Mouse (Mus musculus): Measurements from ENCODE around the gene Lxn.

The Lxn gene

GRCm38 (mm10) chr3:67463450-67464372 is at the start of gene Lxn:
TSS of gene Lxn (minus strand) at chr3:67463926.
- peak; percentile 70 to 76 for DNase-seq (ENCODE audit: low spot score in 2 of 2)

- peak; percentile 75 to 91 for DNase-seq (ENCODE audit: low spot score in 2 of 2)
Measured at GRCm38 (mm10) chr3:67512807-67513206, 49.1 kb upstream of the Lxn start.

- peak; percentile 3 to 21 for DNase-seq (ENCODE audit: low spot score in 2 of 2)
Measured at GRCm38 (mm10) chr3:67508216-67508892, 44.6 kb upstream of the Lxn start.

GRCm38 (mm10) chr3:67505286-67505685 is 41.6 kb upstream of the Lxn start:
- no peak for DNase-seq (ENCODE audit: low spot score in 2 of 2)

- DNase-seq (ENCODE audit: low spot score in 2 of 2) = no peak
Measured at GRCm38 (mm10) chr3:67503878-67504277, 40.2 kb upstream of the Lxn start.

- DNase-seq (ENCODE audit: low spot score in 2 of 2) = no peak
Measured at GRCm38 (mm10) chr3:67499406-67499791, 35.7 kb upstream of the Lxn start.

- DNase-seq (ENCODE audit: low spot score in 2 of 2) = no peak
Measured at GRCm38 (mm10) chr3:67498773-67499405, 35.2 kb upstream of the Lxn start.

GRCm38 (mm10) chr3:67497998-67498397 is 34.3 kb upstream of the Lxn start:
- DNase-seq (ENCODE audit: low spot score in 2 of 2) = no peak

GRCm38 (mm10) chr3:67496310-67496709 is 32.6 kb upstream of the Lxn start:
- no peak for DNase-seq (ENCODE audit: low spot score in 2 of 2)

GRCm38 (mm10) chr3:67493132-67493531 is 29.4 kb upstream of the Lxn start:
- peak in 1 of 2 experiments; percentile 5 for DNase-seq (ENCODE audit: low spot score in 2 of 2)

- no peak for DNase-seq (ENCODE audit: low spot score in 2 of 2)
Measured at GRCm38 (mm10) chr3:67492086-67492869, 28.6 kb upstream of the Lxn start.

GRCm38 (mm10) chr3:67490156-67490555 is 26.4 kb upstream of the Lxn start:
- DNase-seq (ENCODE audit: low spot score in 2 of 2) = no peak

- no peak for DNase-seq (ENCODE audit: low spot score in 2 of 2)
Measured at GRCm38 (mm10) chr3:67485233-67485632, 21.5 kb upstream of the Lxn start.

GRCm38 (mm10) chr3:67482400-67482799 is 18.7 kb upstream of the Lxn start:
- no peak for DNase-seq (ENCODE audit: low spot score in 2 of 2)

- no peak for DNase-seq (ENCODE audit: low spot score in 2 of 2)
Measured at GRCm38 (mm10) chr3:67479806-67480205, 16.1 kb upstream of the Lxn start.

- DNase-seq (ENCODE audit: low spot score in 2 of 2) = no peak
Measured at GRCm38 (mm10) chr3:67473438-67473837, 9.7 kb upstream of the Lxn start.

GRCm38 (mm10) chr3:67471408-67472127 is 7.8 kb upstream of the Lxn start:
- DNase-seq (ENCODE audit: low spot score in 2 of 2) = no peak

- no peak for DNase-seq (ENCODE audit: low spot score in 2 of 2)
Measured at GRCm38 (mm10) chr3:67467281-67467680, 3.6 kb upstream of the Lxn start.

- no peak for DNase-seq (ENCODE audit: low spot score in 2 of 2)
Measured at GRCm38 (mm10) chr3:67466576-67466975, 2.9 kb upstream of the Lxn start.

GRCm38 (mm10) chr3:67463001-67463400 is 725 bp downstream of the Lxn start:
- DNase-seq (ENCODE audit: low spot score in 2 of 2) = no peak

GRCm38 (mm10) chr3:67462578-67462977 is 1.1 kb downstream of the Lxn start:
- DNase-seq (ENCODE audit: low spot score in 2 of 2) = no peak
